Mouse (Mus musculus) heart, postnatal 0 days (tissue): ENCODE data around the gene Fem1b.

ENCODE experiments used
- CTCF ChIP-seq: IDR thresholded peaks from 2 replicates; pipeline ENCODE4 v1.5.1; 2016; ENCODE audit warnings: antibody characterized with exemption, control low read depth, low read depth
- EP300 ChIP-seq: IDR thresholded peaks from 2 replicates; pipeline ENCODE4 v1.6.1; 2016; ENCODE audit warnings: antibody characterized with exemption, low read depth

- TF ChIP-seq EP300 (no peak), CTCF (0 out of 2 replicates have a peak, but pooled peaks have one; percentile 6)
Observed at GRCm38 (mm10) chr9:62810543-62811515, 905 bp downstream of the Fem1b start.
